Mouse (Mus musculus) layer of hippocampus, adult 9-11 months (tissue): Measurements from ENCODE around the gene Catsperb.
"Not testable (repeated sequence)": the region's sequence is repeated elsewhere in the genome, so short reads cannot be mapped to it uniquely, and the experiment has no call there.

Experiments used
- DNase-seq: peaks from one replicate; pipeline ENCODE4 v3.0.0; 2022

Catsperb gene

DNA sequence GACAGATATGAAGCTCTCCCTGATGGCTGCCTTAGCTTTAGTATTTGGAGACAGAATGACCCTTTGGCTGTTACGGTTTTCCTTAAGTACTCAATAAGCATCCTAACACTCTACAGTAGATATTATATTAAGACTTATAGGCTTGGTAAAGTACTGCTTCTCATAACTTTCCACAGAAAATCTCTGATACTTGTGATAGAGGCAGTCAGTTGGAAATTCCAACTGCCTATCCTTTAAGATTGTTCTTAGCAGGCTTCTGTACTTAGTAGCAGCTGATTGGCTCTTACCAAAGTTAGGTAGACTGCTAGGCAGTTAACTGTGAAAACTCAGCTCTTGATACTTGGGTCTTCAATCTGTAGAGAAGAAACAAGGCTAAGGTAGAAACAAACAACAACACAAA is at the start of gene Catsperb:
Gene Catsperb (plus strand): TSS at position 301 of the 400 bp plus-strand sequence.
- not testable (repeated sequence) for DNase-seq

DNA sequence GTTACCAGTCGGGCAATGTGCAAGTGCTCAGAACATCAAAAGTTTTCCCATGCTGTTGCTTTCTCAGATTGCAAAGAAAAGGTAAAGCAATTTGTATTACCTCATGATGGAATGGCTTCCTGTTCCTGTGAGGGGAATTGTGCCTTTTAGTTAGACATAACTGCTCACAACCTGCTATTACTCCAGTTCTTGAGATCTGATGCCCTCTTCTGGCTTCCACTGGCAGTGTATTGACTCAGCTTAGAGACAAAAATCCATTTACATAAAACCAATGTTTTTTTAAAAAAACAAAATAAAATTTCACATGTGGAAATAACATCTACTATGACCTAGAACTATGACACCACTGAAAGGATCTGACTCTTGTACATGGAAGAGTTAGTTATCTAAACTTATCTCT is 43.0 kb upstream of the Catsperb start:
- not testable (repeated sequence) for DNase-seq

DNA sequence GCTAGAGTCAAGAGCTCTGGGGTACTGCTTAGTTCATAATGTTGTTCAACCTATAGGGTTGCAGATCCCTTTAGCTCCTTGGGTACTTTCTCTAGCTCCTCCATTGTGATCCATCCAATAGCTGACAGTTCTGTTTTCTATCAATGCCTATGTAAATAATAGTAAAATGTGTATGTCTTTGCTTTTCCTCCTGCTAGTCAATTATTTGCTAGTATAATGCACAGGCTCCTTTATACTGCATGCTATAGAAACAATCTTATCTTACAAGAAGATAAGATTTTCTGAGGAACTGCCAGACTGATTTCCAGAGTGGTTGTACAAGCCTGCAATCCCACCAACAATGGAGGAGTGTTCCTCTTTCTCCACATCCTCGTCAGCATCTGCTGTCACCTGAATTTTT is 23.0 kb upstream of the Catsperb start:
- not testable (repeated sequence) for DNase-seq

DNA sequence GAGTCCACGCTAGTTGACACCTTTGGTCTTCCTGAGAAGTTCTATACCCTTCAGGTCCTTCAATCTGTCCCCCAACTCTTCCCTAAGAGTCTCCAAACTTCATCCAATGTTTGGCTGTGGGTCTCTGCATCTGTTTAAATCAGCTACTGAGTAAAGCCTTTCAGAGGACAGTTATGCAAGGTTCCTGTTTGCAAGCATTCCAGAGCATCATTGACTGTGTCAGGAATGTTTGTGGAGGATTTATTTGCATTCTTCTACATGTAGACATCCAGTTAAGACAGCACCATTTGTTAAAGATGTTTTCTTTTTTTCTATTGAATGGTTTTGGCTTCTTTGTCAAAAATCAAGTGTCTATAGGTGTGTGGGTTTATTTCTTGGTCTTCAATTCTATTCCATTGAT is 21.7 kb downstream of the Catsperb start:
- no peak for DNase-seq

DNA sequence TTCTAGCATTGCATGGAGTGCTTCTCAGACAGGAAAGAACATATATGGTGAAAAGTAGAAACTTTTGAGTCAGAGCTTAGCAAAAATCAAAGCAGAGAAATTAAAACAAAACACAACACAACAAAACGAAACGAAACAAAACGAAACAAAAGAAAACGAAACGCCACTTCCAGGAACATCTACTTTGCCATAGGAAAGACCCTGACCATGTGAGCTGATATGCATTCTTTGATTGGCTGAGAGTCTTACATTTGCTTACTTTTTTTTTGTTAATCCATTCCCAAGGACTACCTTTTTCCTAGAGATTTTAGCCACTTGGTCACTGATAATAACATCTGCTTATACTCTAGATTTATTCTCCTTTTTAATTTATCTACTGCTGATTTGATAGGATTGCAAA is 57.6 kb downstream of the Catsperb start:
- DNase-seq = no peak

DNA sequence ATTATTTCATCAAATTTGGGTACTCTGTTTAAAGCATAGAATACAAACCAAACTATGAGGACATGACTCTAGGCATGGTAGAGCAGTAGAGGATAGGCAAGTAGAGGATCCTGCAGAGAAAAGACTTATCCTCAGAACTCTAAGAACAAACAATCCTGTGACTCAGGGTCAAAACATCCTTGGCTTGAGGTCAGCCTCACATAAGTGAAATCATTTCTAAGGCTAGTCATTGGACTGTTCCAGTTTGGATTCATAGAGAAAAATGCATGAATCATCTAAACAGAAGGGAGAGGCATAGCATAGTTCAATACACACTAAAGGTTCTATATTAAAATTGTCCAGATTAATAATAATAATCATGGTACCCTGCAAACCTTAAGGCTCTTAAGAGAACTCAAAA is 79.1 kb downstream of the Catsperb start:
- no peak for DNase-seq

DNA sequence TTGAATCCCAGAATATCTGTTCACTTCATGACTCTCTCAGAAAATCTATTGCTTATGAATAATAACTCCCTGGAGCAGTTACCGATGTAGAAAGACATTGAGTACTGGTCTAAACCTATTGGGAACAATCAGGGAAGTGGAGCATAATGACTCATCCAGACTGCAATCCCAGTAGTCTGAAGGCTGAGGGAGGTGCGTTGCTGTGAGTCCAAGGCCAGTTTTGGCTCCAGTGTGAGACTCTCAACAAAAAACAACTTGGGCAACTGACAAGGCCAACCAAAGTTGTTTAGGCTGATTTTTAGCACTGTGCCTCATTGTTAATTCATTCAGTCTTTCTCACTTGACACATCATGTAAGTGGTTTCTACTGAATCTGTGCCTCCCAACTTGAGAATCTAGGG is 106.9 kb downstream of the Catsperb start:
- not testable (repeated sequence) for DNase-seq

DNA sequence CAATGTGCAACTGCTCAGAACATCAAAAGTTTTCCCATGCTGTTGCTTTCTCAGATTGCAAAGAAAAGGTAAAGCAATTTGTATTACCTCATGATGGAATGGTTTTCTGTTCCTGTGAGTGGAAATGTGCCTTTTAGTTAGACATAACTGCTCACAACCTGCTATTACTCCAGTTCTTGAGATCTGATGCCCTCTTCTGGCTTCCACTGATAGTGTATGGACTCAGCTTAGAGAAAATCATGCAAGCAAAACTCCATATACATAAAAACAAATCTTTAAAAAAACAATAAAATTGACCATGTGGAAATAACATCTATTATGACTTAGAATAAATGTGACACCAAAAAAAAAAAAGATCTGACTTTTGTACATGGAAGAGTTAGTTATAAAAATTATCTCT is 202.2 kb downstream of the Catsperb start:
- DNase-seq = not testable (repeated sequence)

DNA sequence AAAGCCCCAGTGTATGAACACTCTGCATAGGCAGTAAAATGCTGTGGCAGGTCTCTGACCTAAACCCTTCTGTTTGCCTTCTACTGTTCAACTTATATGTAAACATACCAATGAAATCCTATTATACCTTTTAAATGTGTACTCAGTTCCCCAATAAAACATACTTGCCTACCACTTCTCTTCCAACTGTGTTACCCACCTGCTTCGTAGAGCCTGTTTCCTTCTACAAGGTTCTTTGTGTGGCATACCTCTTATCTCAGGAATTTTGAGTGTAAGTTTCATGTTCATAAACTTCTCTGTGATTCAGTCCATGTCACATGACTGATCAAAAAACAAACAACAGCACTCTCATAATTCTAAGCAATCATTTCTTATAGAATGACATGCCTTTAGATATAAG is 228.7 kb downstream of the Catsperb start:
- no peak for DNase-seq

DNA sequence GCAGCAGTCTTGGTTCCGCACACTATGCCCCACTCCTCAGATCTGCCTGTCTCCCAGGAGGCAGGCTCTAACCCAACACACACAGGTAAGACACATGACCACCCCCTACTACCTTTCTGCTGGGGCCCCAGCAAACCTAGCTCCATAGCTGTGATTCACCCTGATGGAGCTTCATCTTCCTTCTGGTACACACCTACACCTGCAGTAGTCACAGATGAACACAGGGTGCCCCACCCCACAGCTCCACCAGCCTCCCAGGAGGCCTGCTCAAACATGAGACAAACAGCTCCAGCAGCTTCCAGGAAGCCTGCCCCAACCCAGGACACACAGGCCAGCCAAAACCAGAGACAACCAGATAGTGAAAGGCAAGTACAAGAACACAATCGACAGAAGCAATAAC is 263.0 kb downstream of the Catsperb start:
- DNase-seq = no peak
